Mouse (Mus musculus): ENCODE results near the gene Padi3.

DNA sequence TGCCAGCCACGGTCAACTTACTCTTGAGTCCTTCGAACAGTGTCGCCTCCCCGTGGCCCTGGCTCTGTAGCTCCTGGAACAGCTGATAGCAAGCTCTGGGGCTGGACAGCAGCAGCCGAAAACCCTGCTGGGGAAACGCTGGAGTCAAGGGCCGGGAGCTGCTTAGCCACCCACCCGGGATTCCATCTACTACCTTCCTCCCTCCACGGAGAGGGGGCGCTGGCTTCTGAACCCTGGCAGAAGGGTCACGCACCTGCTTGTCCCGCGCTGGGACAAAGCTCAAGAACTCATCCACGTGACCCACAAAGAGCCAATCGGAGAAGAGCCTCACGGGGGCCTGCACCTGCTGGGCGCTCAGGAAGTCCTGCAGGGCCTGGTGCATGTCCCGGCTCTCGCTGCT lies 60.1 kb downstream of the Padi3 start:
- TF ChIP-seq POLR2A (IDR thresholded peaks at IDR 0.05; ENCODE audit: extremely low read depth, insufficient read depth, low read length): no peak
- TF ChIP-seq CTCF (IDR thresholded peaks at IDR 0.05; ENCODE audit: extremely low read depth, insufficient read depth, low read length): no peak
